Mouse (Mus musculus) frontal cortex, postnatal 14 days (tissue): ENCODE data around the gene Capn7.

Source experiments
- DNase-seq, 2 experiments: peaks; one replicate each; pipeline ENCODE4 v3.0.0; 2022; ENCODE audit warnings: low spot score in 2 of 2

Capn7 gene

GRCm38 (mm10) chr14:31413475-31414086 lies 77.1 kb downstream of the Capn7 start:
- no peak for DNase-seq

DNA sequence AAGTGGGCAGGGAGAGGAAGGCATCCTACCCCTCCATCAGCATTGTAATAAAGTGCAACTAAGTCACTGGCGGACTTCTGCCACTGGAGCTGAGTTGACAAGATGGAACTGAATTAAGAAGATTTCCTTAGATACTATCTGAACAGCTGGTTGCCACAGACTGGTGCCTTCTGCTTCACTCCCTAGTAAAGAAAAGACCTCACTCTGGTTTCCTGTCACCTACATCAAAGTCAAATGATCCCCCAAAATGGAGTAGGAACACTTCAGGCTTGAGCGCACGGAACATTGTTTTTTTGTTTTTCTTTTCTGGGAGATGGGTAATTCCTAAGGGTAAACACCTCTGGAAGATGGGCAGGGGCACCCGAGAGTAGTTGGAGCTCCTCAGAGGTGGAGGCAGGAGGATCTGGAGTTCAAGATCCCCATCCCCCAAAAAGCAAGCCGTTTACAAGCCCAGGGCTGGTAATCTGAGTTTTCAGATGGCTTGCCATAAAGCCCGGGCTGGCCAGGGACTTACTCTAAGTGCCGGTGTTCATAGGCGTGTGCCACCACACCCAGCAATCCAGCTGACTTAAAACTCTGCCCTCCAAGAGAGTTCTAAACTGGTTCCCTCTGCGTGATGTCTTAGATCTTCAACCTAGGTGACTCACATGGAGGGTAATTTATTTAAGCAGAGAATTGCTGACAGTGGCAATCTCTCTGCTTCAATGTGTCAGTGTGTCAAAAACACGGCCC lies 78.0 kb downstream of the Capn7 start:
- DNase-seq: no peak

GRCm38 (mm10) chr14:31414967-31415376 lies 78.5 kb downstream of the Capn7 start:
- no peak for DNase-seq

DNA sequence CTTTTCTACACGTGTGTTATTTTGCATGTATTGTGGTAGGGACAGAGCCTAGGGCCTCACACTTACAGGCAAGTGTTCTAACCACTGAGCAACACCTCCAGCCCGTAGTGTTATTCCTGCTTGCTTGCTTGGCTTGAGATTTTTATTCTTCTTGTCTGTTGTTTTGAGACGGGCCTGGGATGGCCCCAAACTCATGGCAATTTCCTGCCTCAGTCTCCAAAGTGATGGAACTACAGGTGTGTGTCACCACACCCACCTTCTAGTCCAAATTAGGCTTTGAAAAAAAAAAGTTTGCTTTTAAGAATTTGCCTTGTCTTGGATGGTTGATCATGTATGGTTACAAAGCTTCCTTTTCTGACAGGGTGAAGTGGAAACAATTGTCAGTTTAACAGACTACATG lies 80.0 kb downstream of the Capn7 start:
- no peak for DNase-seq

GRCm38 (mm10) chr14:31416835-31417549 lies 80.6 kb downstream of the Capn7 start:
- DNase-seq: no peak

- no peak for DNase-seq
Observed at GRCm38 (mm10) chr14:31419279-31419678, 82.8 kb downstream of the Capn7 start.

DNA sequence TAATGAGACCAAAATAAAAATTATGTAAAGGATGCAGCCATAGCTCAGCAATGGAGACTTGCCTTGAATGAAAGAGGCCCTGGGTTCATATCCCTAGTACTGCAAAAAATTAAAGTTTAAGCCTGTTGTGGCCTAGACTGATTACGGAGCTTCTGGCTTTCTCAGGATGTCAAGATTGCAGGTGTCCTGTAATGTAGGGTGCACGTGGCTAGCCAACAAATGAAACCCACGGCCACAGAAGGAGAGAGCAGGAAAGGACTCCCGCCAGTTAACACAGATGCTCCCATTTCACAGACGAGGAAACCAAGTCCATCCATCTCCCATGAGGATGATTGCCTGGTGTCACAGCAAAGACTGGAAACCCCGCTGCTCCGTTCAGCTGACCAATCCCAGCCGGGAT lies 83.7 kb downstream of the Capn7 start:
- no peak for DNase-seq

DNA sequence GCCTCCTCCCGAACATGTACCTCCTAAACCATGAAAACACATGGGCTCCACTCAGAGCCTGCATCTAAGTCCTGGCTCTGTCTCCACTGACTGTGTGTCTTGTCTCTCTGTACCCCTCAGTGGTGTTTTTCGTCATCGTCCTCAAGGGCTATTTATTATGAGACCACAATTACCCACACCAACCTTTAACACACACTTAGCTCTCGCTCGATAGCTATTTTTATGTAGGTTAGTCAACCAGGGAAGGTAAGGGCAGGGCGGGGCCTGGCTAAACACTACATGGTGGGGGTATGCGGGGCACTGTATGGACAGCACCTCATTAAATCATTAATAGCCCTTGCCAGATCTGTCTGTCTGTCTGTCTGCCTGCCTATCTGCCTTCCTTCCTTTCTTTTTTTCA lies 84.1 kb downstream of the Capn7 start:
- no peak for DNase-seq

- no peak for DNase-seq
Observed at GRCm38 (mm10) chr14:31420985-31421384, 84.5 kb downstream of the Capn7 start.
